Mouse (Mus musculus): ENCODE measurements around the gene Gm5134.

GRCm38 (mm10) chr10:75921026-75921725 lies 33.1 kb upstream of the Gm5134 start, which contains the start of gene Smarcb1:
- no peak for TF ChIP-seq CTCF (IDR thresholded peaks at IDR 0.05; ENCODE audit: low read depth, low read length)
- no peak for TF ChIP-seq GATA1 (IDR thresholded peaks at IDR 0.05; ENCODE audit: borderline replicate concordance, low read length)
- no peak for TF ChIP-seq TAL1 (conservative IDR thresholded peaks at IDR 0.05; ENCODE audit: low read depth, low read length)
- no peak for TF ChIP-seq POLR2AphosphoS5 (IDR thresholded peaks at IDR 0.05; ENCODE audit: insufficient replicate concordance, low read depth, low read length)
- no peak for TF ChIP-seq GATA2 (IDR thresholded peaks at IDR 0.05; ENCODE audit: borderline replicate concordance, low read depth, low read length)
